Mouse (Mus musculus) lung, postnatal 10 days (tissue): Measurements from ENCODE around the gene Nrxn2.
A peak's percentile ranks its signal among the peaks of the same experiment; 100 is the strongest.

Experiments used
- DNase-seq: peaks from one replicate; pipeline ENCODE4 v3.0.0; 2021

Nrxn2 gene

DNA sequence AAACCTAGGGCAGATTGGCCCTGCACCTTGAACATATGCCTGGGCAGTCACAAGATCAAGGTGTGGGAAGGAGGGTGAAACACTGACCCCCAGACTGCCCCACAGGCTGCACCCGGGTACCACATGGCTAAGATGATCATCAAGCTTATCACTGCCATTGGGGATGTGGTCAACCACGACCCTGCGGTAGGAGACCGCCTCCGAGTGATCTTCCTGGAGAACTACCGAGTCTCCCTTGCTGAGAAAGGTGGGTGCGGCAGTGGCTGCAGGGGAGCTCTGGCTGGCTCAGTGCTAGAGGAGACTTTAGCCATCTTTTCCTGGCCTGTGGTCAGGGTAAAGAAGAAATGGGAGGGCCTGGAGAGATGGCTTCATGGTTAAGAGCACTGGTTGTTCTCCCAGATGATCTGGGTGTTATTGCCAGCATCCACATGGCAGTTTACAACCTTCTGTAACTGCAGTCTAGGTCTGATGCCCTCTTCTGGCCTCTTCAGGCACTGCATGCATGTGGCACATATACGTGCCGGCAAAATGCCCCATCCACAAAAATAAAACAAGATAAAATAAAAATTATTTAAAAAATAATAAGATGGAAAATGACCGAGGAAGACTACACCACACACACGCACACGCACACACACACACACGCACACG, 25.7 kb upstream of the Nrxn2 start:
- no peak for DNase-seq

- no peak for DNase-seq
Measured at GRCm38 (mm10) chr19:6393637-6394036, 24.9 kb upstream of the Nrxn2 start.

GRCm38 (mm10) chr19:6396237-6396636, 22.3 kb upstream of the Nrxn2 start:
- no peak for DNase-seq

DNA sequence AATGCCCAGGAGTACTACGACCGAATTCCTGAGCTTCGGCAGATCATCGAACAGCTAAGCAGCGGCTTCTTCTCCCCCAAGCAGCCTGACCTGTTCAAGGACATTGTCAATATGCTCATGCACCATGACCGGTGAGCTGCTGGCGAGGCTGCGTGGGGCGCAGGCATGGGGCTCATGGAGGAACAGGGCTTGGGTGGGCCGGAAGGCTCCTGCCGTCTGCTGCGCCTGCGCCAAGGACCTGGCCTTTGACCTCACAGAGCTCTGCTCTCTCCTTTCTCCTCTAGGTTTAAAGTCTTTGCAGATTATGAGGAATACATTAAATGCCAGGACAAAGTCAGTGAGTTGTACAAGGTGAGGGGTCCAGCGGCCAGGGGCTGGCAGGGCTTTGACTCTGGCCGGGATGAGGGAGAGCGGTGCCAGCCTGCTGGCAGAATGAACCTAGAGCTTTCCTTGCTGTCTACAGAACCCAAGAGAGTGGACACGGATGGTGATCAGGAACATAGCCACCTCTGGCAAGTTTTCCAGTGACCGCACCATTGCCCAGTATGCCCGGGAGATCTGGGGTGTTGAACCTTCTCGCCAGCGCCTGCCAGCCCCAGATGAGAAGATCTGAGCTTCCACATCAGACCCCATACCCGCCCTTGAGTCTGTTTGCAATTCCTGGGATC, 20.8 kb upstream of the Nrxn2 start:
- DNase-seq = no peak

DNA sequence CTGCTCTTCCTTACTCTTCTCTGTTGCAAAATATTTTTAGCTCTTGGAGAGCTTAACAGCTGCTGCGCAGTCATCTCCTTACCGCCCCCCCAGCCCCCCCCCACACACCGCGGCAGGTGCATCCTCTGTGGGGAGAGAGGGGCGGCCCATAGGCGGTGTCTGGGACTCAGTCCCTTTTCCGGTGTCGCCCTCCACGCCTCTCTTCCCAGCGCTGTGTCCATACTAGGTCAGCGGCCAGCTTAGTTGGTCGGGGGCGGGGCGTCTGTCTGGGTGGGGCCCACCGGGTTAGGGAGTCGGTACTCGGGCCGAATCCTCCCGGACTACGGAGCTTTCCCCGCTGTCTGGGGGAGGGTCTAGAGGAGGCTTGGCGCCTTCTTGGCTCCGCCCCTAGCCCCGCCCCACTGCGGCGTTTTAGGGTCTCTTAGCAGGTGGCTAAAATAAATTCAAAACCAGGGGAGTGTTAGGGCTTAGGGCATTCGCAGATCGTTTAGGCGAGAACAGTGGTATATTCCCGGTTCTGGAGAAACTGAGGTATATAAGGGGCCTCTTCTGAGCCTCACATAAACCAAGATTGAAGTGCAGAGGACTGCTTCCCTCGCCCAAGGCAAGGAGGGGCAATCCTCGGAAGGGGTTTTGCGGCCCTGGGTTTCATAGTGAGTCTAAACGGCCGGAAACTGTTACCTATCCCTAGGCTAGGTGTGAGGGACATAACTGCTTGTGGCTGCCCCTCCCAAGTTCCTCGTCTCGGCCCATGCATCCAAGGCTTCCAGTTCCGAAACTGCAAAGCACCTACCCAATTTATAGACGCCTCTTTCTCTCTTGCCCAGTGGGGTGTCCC, 19.9 kb upstream of the Nrxn2 start:
- DNase-seq = peak; percentile 88

- DNase-seq = peak; percentile 82
Measured at GRCm38 (mm10) chr19:6399285-6400095, 19.0 kb upstream of the Nrxn2 start, which contains the start of gene Rasgrp2. TSS of gene Rasgrp2 (plus strand) at chr19:6399340.

- peak; percentile 55 for DNase-seq
Measured at GRCm38 (mm10) chr19:6400096-6401086, 18.1 kb upstream of the Nrxn2 start.

- DNase-seq = peak; percentile 94
Measured at GRCm38 (mm10) chr19:6401131-6401815, 17.3 kb upstream of the Nrxn2 start.

- DNase-seq = peak; percentile 77
Measured at GRCm38 (mm10) chr19:6401951-6402350, 16.6 kb upstream of the Nrxn2 start.

DNA sequence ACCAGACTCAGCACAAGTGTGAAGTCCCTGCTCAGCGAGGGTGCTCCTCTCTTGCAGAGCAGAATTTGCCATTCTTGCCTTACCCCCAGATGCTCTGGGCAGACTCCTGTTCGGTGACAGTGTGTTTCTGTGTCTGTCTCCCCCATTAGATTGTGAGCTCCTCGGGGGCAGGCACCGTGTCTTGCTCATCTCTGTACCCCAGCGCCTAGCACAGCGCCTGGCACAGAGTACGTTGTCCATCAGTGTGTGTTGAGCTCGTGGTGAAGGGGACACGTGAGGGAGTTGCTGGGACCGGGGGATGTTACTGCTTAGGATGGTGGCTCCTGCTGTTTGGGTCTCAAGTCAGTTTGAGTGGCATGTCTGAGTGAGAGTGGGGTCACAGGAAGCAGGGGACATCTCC, 14.7 kb upstream of the Nrxn2 start:
- no peak for DNase-seq

DNA sequence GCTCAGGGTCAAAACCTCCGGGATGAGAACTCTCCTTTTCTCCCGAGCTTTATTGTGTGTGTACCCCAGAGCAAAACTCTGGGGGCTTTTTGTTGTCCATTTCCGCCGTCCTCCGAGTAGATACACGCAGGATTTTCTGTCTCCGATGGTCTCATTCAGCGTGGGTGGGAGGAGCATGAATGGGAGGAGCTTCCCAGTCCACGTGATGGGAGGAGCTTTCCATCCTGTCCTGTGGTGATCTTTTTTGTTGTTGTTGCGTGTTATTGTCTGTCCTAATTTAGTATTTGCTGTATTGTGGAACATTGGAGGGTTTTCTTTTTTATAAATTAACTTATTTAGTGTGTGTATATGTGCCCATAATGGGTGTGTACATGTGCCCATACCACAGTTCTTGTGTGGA, 13.1 kb upstream of the Nrxn2 start:
- DNase-seq = no peak

DNA sequence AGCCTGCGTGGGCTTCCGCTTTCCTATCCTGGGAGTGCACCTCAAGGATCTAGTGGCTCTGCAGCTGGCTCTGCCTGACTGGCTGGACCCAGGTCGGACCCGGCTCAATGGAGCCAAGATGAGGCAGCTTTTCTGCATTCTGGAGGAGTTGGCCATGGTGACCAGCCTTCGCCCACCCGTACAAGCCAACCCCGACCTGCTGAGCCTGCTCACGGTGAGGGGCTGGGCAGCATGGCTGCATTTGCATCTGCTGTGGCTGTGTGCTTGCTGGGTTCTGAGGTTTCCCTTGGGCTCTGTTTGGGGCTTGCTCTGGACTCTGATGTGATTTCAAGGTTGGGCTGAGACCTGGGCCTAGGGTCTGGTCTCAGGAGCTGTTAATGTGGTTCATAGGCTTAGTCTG, 11.4 kb upstream of the Nrxn2 start:
- DNase-seq = no peak

GRCm38 (mm10) chr19:6407816-6408510, 10.6 kb upstream of the Nrxn2 start:
- no peak for DNase-seq

DNA sequence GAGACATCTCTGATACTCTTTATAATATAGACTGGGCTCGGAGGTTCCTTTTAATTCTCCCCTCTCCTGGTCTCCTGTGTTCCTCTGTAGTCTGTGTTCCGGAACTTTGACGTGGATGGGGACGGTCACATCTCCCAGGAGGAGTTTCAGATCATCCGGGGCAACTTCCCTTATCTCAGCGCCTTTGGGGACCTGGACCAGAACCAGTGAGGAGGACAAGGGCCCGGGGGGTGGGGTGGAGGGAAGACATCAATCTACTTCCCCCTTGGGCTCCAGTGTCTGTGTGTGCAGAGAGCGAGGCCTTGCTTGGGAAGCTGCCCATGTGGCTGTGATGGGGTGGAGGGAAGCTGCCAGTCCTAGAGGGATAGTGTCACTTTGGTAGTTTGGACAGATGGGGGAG, 9.8 kb upstream of the Nrxn2 start:
- no peak for DNase-seq

- no peak for DNase-seq
Measured at GRCm38 (mm10) chr19:6409176-6409575, 9.4 kb upstream of the Nrxn2 start.

DNA sequence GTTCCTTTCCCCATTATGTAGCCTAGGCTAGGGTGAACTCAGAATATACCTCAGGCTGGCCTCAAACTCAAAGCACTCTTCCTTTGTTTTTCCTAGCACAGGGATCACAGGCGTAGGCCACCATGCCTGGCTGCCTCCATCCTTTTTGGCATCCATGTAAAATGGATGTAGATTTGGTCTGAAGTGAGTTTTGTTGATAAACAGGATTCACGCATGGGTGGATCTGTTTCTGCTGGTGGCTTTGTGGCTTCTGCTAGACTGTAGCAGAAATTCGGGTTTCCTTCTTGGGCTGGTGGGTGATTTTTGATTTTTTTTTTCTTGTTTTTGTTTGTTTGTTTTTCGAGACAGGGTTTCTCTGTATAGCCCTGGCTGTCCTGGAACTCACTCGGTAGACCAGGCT, 8.6 kb upstream of the Nrxn2 start:
- no peak for DNase-seq

- no peak for DNase-seq
Measured at GRCm38 (mm10) chr19:6412798-6413197, 5.7 kb upstream of the Nrxn2 start.

DNA sequence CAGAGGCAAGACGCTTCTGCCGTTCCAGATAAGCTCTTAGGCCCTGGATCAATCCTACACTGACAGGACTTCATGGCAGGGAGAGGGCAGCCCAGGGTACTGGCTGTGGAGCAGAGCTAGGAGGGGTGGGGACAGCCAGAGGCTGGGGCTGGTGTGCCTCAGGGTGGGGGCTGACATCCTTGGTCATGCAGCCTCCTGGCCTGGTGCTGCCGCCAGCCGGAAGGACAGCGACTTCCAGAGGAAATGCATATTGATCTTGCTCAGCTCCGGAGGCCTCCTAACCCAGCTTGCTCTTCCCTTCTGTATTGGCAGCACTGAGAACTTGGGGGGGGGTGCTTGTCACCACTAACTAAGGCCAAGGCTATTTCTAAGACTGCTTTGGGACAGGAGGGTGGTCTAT, 3.1 kb upstream of the Nrxn2 start:
- peak; percentile 70 for DNase-seq

GRCm38 (mm10) chr19:6416124-6416770, 2.3 kb upstream of the Nrxn2 start:
- DNase-seq = no peak
